Mouse (Mus musculus) spleen, adult 2 months (tissue): Measurements from ENCODE around the gene Slc39a11. TPM values are rescaled to one million over a fixed set of nuclear protein-coding genes. Genes with fewer than 3 reads are reported as not detected.
A peak's percentile ranks its signal among the peaks of the same experiment; 100 is the strongest.

ENCODE experiments used
- DNase-seq, 2 experiments: peaks; one replicate each; pipeline versions ENCODE4 v3.0.0 to v3.0.0-alpha.2; 2012 to 2021; ENCODE audit warnings: low spot score in 2 of 2, low read depth in 1 of 2
- H3K27ac ChIP-seq: fragments of 200-500 bp; 2 replicates; pipeline ENCODE4 v1.5.1; 2012; ENCODE audit warnings: low read length, inconsistent platforms; ENCODE audit not compliant: insufficient read depth
- H3K27me3 ChIP-seq: fragments of 200-500 bp; 2 replicates; pipeline ENCODE4 v1.6.1; 2012; ENCODE audit warnings: mild to moderate bottlenecking, moderate library complexity, low read length, inconsistent platforms; ENCODE audit not compliant: control insufficient read depth, insufficient read depth
- H3K36me3 ChIP-seq: fragments of 200-500 bp; 2 replicates; pipeline ENCODE4 v1.6.1; 2012; ENCODE audit warnings: mild to moderate bottlenecking, low read length, inconsistent platforms; ENCODE audit not compliant: control insufficient read depth, insufficient read depth
- H3K4me1 ChIP-seq: fragments of 200-500 bp; 2 replicates; pipeline ENCODE4 v1.6.1; 2011; ENCODE audit warnings: inconsistent platforms; ENCODE audit not compliant: control insufficient read depth, insufficient read depth, insufficient read length
- H3K4me3 ChIP-seq: fragments of 200-500 bp; 2 replicates; pipeline ENCODE4 v1.5.1; 2011; ENCODE audit warnings: mild to moderate bottlenecking, inconsistent platforms; ENCODE audit not compliant: insufficient read depth, insufficient read length; ENCODE audit errors: extremely low read depth
- CTCF ChIP-seq: fragments of 200-500 bp; IDR thresholded peaks from 2 replicates; pipeline ENCODE4 v1.5.1; 2011; ENCODE audit warnings: mild to moderate bottlenecking, inconsistent platforms; ENCODE audit not compliant: insufficient read depth, insufficient read length, insufficient replicate concordance; ENCODE audit errors: extremely low read depth
- POLR2A ChIP-seq: fragments of 200-500 bp; IDR thresholded peaks from 2 replicates; pipeline ENCODE4 v1.6.1; 2011; ENCODE audit warnings: low read depth, low read length, inconsistent platforms
- WGBS: fragments of 180-500 bp; shearing (Covaris S2); methylation state at CpG from one replicate; pipeline ENCODE4 v1.1.7; 2018; 5-methylcytosine and 5-hydroxymethylcytosine counted together
- polyA plus RNA-seq: library from polyadenylated mRNA; depleted of rRNA; stranded (reverse); fragments of >200 nt; gene quantifications from 2 replicates; pipeline ENCODE4 v1.2.3, GENCODE M21; 2012

The Slc39a11 gene
- polyA plus RNA-seq, 1 experiment: 11.6 TPM

DNA sequence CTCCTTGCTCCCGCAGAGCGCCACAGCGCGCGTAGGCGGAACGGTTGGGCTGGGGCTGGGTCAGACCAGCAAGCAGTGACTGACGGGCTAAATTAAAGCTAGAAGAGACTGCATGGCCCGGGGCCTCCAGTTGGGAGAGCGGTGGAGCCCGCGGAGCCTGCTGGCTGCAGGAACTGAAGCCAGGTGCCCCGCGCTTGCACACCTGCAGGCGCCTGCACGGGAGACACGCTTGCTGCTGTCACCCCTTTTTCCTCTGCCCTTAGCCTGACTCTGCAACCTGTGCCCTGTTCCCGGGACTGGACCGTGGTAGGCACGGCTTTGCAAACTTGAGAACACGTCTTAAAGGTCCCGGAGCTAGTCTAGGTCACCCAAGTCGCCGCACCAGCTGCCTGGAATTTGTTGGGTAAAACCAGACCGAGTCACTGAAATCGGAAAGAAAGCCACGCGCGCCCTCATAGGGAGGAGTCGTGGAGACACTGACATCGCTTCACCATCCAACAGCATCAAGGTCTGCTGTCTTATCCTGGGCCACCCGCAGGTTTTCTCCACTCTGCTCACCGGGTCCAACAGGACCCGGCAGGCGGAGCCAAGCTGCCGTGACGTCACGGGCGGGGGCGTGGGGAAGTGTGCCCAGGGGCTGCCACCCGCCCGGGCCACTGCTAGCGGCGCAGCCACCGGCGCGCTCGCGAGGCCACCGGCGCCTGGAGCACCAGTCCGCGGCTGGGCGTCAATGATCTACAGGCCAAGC is 31.0 kb downstream of the Slc39a11 start, which contains the start of gene Sstr2:
Gene Sstr2, plus strand, starts transcription at position 671 of the 748 bp plus-strand sequence.
- H3K4me3 ChIP-seq: peak within 1 kb of the TSS; percentile 51
- no peaks in the 10 kb centered on the region for H3K36me3 ChIP-seq
- peaks cover 10% of the 10 kb centered on the region for H3K27me3 ChIP-seq
- under 1% methylated on average over 54 of the region's 54 CpGs for WGBS
- DNase-seq: peak; percentile 25 to 70
- no peak within 1 kb of the TSS for H3K27ac ChIP-seq
- H3K4me1 ChIP-seq: peaks cover 14% of the 10 kb centered on the region
- no peak for TF ChIP-seq CTCF

DNA sequence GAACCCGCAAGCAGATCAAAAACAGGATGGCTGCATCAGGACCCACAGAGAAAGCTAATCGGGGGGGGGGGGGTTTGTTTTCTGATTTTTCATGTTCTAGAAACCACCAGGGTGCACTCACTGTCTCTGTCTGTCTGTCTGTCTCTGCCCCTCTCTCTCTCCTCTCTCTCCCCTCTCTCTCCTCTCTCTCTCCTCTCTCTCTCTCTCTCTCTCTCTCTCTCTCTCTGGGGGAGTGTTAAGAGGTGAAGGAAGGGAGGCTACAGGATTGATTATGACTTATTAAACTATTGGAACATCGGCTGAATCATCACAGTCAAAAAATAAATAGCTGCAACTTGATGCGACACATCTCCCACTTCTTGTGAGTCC is 31.6 kb downstream of the Slc39a11 start:
- H3K27me3 ChIP-seq: peaks cover 10% of the 10 kb centered on the region
- H3K4me1 ChIP-seq: peaks cover 14% of the 10 kb centered on the region
- WGBS: 9% methylated on average over 4 of the region's 4 CpGs
- H3K27ac ChIP-seq: no peak overlapping the region
- no peak for DNase-seq
- H3K4me3 ChIP-seq: peak overlapping the region; percentile 51
- H3K36me3 ChIP-seq: no peaks in the 10 kb centered on the region
- TF ChIP-seq POLR2A (no peak), CTCF (no peak)

DNA sequence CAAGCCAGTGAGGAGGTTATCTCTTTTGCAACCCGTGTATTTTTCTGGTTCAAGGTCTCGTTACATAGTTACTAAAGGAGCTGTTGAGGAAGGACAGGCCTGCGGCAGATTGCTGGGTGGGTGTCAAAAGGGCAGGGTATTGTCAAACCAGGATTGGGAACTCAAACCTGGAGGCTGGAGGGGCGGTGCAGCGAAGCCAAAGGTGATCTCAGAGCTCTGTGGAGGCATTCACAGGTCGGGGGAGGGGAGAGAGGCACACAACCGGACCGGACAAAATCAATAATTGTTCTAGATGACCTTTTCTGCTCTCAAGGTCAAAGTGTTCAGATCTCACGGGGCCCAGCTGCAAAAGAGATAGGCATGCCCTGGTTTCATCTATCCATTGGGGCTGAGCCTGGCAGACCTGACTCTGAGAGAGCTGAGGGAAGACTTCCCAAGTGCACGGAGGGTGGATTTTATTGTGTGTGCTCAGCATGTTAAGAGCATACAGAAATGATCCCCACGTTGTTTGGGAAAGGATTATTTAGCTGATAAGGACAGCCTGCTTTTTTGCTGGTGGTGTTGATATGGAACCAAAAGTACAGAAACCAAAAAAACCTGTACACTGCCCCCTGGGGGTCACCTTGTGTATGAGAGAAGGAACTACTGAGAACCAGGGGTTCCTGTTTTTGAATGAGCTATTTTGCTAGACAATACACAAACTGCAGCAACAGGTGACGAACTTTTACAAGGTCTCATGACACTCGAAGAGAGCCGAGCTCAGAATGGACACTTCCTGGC is 32.6 kb downstream of the Slc39a11 start:
- TF ChIP-seq CTCF: no peak
- TF ChIP-seq POLR2A: no peak
- peak; percentile 65 to 76 for DNase-seq
- WGBS: 50% methylated on average over 14 of the region's 14 CpGs
- H3K36me3 ChIP-seq: no peaks in the 10 kb centered on the region
- H3K4me1 ChIP-seq: peaks cover 15% of the 10 kb centered on the region
- no peak overlapping the region for H3K4me3 ChIP-seq
- no peak overlapping the region for H3K27ac ChIP-seq
- H3K27me3 ChIP-seq: peaks cover 10% of the 10 kb centered on the region

DNA sequence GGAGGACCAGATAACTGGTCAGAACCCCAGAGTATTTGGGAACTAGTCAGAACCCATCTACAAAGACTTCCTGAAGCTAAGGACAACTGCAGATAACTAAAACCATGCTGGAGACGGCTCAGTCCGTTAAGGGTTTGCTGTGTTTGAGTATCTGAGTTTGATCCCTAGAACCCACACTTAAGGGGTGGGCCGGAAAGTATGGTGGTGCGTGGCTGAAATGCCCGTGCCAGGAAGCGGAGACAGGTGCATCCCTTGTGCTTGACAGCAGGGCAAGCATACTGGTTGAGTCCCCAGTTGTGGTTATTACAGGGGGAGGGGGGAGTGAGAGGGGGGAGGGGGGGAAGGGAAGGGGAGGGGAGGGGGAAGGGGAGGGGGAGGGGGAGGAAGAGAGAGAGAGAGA is 35.4 kb downstream of the Slc39a11 start:
- peaks cover 5% of the 10 kb centered on the region for H3K27me3 ChIP-seq
- H3K36me3 ChIP-seq: no peaks in the 10 kb centered on the region
- DNase-seq: no peak
- TF ChIP-seq CTCF: no peak
- TF ChIP-seq POLR2A: no peak
- WGBS: 8% methylated on average over 6 of the region's 6 CpGs
- no peak overlapping the region for H3K4me3 ChIP-seq
- no peak overlapping the region for H3K27ac ChIP-seq
- H3K4me1 ChIP-seq: peaks cover 13% of the 10 kb centered on the region

DNA sequence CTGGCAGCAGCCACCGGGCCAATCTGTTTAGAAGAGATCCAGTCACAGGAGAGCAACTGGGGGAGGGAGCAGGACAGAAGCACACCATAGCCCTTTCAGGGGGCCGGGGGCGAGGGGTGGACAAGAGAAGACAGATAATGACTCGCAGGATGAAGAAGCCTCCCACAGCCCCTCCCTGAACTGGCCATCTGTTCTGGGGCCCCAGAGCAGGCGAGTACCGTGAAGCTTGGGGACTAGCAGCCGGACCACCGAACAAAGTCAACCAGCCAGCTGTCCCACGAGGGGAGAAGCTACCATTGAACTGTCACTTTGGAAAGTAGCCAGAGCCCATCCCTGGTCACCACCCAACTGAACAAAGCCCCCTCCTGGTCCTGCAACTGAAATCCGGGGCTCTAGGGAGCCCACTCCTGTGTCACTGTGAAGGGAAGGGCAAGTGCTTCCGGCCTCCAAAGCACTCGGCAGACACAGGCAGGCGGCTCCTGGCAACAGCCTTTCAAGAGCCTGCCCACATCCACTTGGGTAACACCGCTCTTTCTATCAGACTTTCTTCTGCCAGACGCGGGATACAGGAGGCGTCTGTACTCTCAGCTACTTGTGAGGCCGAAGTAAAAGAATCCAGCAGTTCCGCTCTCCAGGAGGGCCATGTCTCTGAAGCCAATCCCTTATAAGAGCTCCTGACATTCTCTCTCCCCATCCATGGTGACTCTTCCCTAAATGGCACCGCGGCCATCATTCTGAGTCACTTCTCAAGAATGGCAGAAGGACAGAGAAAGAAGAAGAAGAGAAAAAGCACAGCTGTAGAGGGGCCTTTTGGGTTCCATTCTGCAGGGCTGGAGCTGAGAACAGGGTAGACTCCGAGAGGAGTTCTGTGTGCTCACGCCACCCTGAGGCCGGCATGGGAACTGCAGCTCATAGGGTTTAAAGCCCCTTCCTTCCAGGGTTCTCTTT is 37.9 kb downstream of the Slc39a11 start:
- H3K27me3 ChIP-seq: no peaks in the 10 kb centered on the region
- WGBS: 8% methylated on average over 24 of the region's 24 CpGs
- TF ChIP-seq CTCF (peak; percentile 49; the same call in 1 of the 2 replicates), POLR2A (no peak)
- H3K4me1 ChIP-seq: peaks cover 2% of the 10 kb centered on the region; the same call in 1 of the 2 replicates
- DNase-seq: peak; percentile 26 to 35
- no peak overlapping the region for H3K27ac ChIP-seq
- H3K4me3 ChIP-seq: no peak overlapping the region; the same call in 1 of the 2 replicates
- H3K36me3 ChIP-seq: no peaks in the 10 kb centered on the region

DNA sequence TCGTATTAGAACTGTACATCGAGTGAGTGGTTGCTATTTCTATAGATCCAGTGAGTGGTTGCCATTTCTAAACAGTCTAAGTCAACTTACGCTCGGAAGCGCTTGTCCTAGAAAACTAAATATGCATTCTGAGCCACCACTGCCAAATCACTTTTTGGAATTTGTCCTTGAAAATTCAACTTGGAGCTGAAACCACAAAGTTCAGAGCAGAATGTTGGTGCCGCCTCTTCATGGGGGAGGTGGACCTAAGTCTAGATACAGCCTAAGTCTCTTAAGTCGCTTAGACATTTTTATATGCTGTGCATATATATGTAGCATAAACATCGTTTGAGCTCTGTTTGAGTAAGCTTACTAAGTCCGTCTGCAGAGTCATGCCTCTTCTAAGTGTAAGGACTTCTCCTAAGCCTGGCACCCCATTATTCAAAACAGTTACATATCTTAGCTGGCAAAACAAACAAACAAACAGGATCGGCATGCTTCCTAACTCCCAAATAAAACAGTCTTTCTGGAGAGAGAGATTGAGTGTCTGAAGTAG is 38.7 kb downstream of the Slc39a11 start:
- WGBS: 78% methylated on average over 10 of the region's 10 CpGs
- Histone ChIP-seq H3K36me3 (no peaks in the 10 kb centered on the region), H3K4me3 (no peak overlapping the region), H3K27ac (no peak overlapping the region), H3K4me1 (peaks cover 2% of the 10 kb centered on the region; the same call in 1 of the 2 replicates), H3K27me3 (no peaks in the 10 kb centered on the region)
- TF ChIP-seq CTCF (no peak), POLR2A (no peak)
- no peak for DNase-seq
